In genomic region chr3:95855502-95856089, GRCm38 (mm10) we compare ENCODE assay signal across 7 mouse cellular contexts. TPM values are rescaled to one million over a fixed set of nuclear protein-coding genes. Genes with fewer than 3 reads are reported as not detected.
DNase-seq lines count a peak whose midpoint lies in the region; ATAC-seq and TF ChIP-seq lines count a peak whose summit lies in the region.

Prpf3 (minus strand) TSS chr3:95855885.

- peaks cover 4% of the 10 kb centered on the region for H3K4me1 ChIP-seq in embryonic facial prominence, embryonic 12.5 days
- H3K4me1 ChIP-seq in kidney, adult 2 months (ENCODE audit: control insufficient read depth, insufficient read depth, low read length) = no peaks in the 10 kb centered on the region
- peaks cover 4% of the 10 kb centered on the region; the same call in 1 of the 2 replicates for H3K4me1 ChIP-seq in limb, embryonic 12.5 days (replicated peaks)
- H3K4me1 ChIP-seq in midbrain, embryonic 15.5 days = peaks cover 15% of the 10 kb centered on the region
- H3K4me1 ChIP-seq in spleen, adult 2 months (ENCODE audit: control insufficient read depth, insufficient read depth, insufficient read length) = no peaks in the 10 kb centered on the region; the same call in 1 of the 2 replicates

- 1% methylated on average over 56 of the region's 56 CpGs for WGBS in embryonic facial prominence, embryonic 12.5 days
- WGBS in kidney, adult 2 months = under 1% methylated on average over 56 of the region's 56 CpGs
- under 1% methylated on average over 56 of the region's 56 CpGs for WGBS in limb, embryonic 12.5 days
- WGBS in midbrain, embryonic 15.5 days = under 1% methylated on average over 56 of the region's 56 CpGs
- WGBS in spleen, adult 2 months = under 1% methylated on average over 56 of the region's 56 CpGs

- H3K9me3 ChIP-seq in embryonic facial prominence, embryonic 12.5 days = no peaks in the 10 kb centered on the region
- H3K9me3 ChIP-seq in limb, embryonic 12.5 days = no peaks in the 10 kb centered on the region
- no peaks in the 10 kb centered on the region for H3K9me3 ChIP-seq in midbrain, embryonic 15.5 days

- peak; percentile 95 for DNase-seq in adrenal gland, postnatal 25 days
- peak; percentile 97 for DNase-seq in heart, adult 18-20 months
- peak; percentile 98 for DNase-seq in kidney, adult 2 months
- DNase-seq in spleen, adult 2 months (ENCODE audit: low read depth in 1 of 2, low spot score in 2 of 2) = peak; percentile 77 to 94

- ATAC-seq in embryonic facial prominence, embryonic 12.5 days (ENCODE audit: insufficient number of reproducible peaks, insufficient read depth, low FRiP score, low TSS enrichment) = peak; percentile 95
- peak; percentile 94 for ATAC-seq in limb, embryonic 12.5 days (ENCODE audit: insufficient number of reproducible peaks, insufficient read depth, low FRiP score, low TSS enrichment, low read depth)
- ATAC-seq in midbrain, embryonic 15.5 days (replicated peaks) = peak; percentile 99

- peak within 1 kb of the TSS; percentile 77 for H3K27ac ChIP-seq in embryonic facial prominence, embryonic 12.5 days
- H3K27ac ChIP-seq in kidney, adult 2 months (ENCODE audit: insufficient read depth, low read depth, low read length) = peak within 1 kb of the TSS; percentile 68
- H3K27ac ChIP-seq in limb, embryonic 12.5 days = peak within 1 kb of the TSS; percentile 87
- H3K27ac ChIP-seq in midbrain, embryonic 15.5 days = peak within 1 kb of the TSS; percentile 81
- H3K27ac ChIP-seq in spleen, adult 2 months (ENCODE audit: insufficient read depth, low read length) = peak within 1 kb of the TSS; percentile 68

- H3K9ac ChIP-seq in embryonic facial prominence, embryonic 12.5 days = peak within 1 kb of the TSS; percentile 87
- H3K9ac ChIP-seq in limb, embryonic 12.5 days (replicated peaks) = peak within 1 kb of the TSS; percentile 89
- H3K9ac ChIP-seq in midbrain, embryonic 15.5 days = peak within 1 kb of the TSS; percentile 83

- no peaks in the 10 kb centered on the region for H3K27me3 ChIP-seq in embryonic facial prominence, embryonic 12.5 days
- no peaks in the 10 kb centered on the region for H3K27me3 ChIP-seq in kidney, adult 2 months (replicated peaks; ENCODE audit: control insufficient read depth, insufficient read depth, low read length)
- H3K27me3 ChIP-seq in limb, embryonic 12.5 days = no peaks in the 10 kb centered on the region
- no peaks in the 10 kb centered on the region for H3K27me3 ChIP-seq in midbrain, embryonic 15.5 days (replicated peaks)
- H3K27me3 ChIP-seq in spleen, adult 2 months (ENCODE audit: control insufficient read depth, insufficient read depth, low read length) = no peaks in the 10 kb centered on the region

- H3K4me2 ChIP-seq in embryonic facial prominence, embryonic 12.5 days (replicated peaks) = peak within 1 kb of the TSS; percentile 67
- H3K4me2 ChIP-seq in limb, embryonic 12.5 days = peak within 1 kb of the TSS; percentile 64
- peak within 1 kb of the TSS; percentile 66 for H3K4me2 ChIP-seq in midbrain, embryonic 15.5 days

- H3K4me3 ChIP-seq in embryonic facial prominence, embryonic 12.5 days = peak within 1 kb of the TSS; percentile 89
- H3K4me3 ChIP-seq in kidney, adult 2 months (ENCODE audit: insufficient read depth, low read depth, low read length) = peak within 1 kb of the TSS; percentile 90
- H3K4me3 ChIP-seq in limb, embryonic 12.5 days (replicated peaks) = peak within 1 kb of the TSS; percentile 84
- peak within 1 kb of the TSS; percentile 95 for H3K4me3 ChIP-seq in midbrain, embryonic 15.5 days
- peak within 1 kb of the TSS; percentile 77 for H3K4me3 ChIP-seq in spleen, adult 2 months (ENCODE audit: extremely low read depth, insufficient read depth, insufficient read length)

- TF ChIP-seq CTCF in kidney, adult 2 months (conservative IDR thresholded peaks at IDR 0.05; ENCODE audit: insufficient read depth, insufficient read length, low read depth, low read length) = no peak
- TF ChIP-seq CTCF in spleen, adult 2 months (IDR thresholded peaks at IDR 0.05; ENCODE audit: extremely low read depth, insufficient read depth, insufficient read length, insufficient replicate concordance) = no peak

- H3K36me3 ChIP-seq in embryonic facial prominence, embryonic 12.5 days = peaks cover 27% of the 10 kb centered on the region
- H3K36me3 ChIP-seq in kidney, adult 2 months (ENCODE audit: control insufficient read depth, insufficient read depth, low read length) = peaks cover 2% of the 10 kb centered on the region; the same call in 1 of the 2 replicates
- peaks cover 28% of the 10 kb centered on the region for H3K36me3 ChIP-seq in limb, embryonic 12.5 days
- peaks cover 26% of the 10 kb centered on the region for H3K36me3 ChIP-seq in midbrain, embryonic 15.5 days (replicated peaks)
- peaks cover 20% of the 10 kb centered on the region for H3K36me3 ChIP-seq in spleen, adult 2 months (ENCODE audit: control insufficient read depth, insufficient read depth, low read length)

- peak; percentile 61 for TF ChIP-seq POLR2A in kidney, adult 2 months (IDR thresholded peaks at IDR 0.05; ENCODE audit: low read depth, low read length)
- peak; percentile 54 for TF ChIP-seq POLR2A in spleen, adult 2 months (IDR thresholded peaks at IDR 0.05; ENCODE audit: low read depth, low read length)

RNA-seq across cellular contexts. Expression of gene Prpf3, which starts in this region (rescaled TPM):
- total RNA-seq in adrenal gland, postnatal 25 days (2021) = 32.3 and 32.7 TPM in 2 replicates
- polyA plus RNA-seq in embryonic facial prominence, embryonic 12.5 days (2016; fragmentation: Nextera tagmentation; extraction: Ambion mirVana) = 66.7 and 68.2 TPM in 2 replicates
- total RNA-seq in heart, adult 18-20 months (2021) = 10 to 100 TPM; 20.5 to 22.9 TPM
- polyA plus RNA-seq in kidney, adult 2 months (2012; rRNA removed) = 12.4 and 14.6 TPM in 2 replicates
- polyA plus RNA-seq in limb, embryonic 12.5 days (2016; fragmentation: Nextera tagmentation; extraction: Ambion mirVana) = 74.9 and 75.7 TPM in 2 replicates
- 40.0 and 40.6 TPM in 2 replicates for polyA plus RNA-seq in midbrain, embryonic 15.5 days (2015; fragmentation: Nextera tagmentation; extraction: Ambion mirVana)
- polyA plus RNA-seq in spleen, adult 2 months (2012; rRNA removed) = 8.6 and 12.1 TPM in 2 replicates

Comparison
In these comparisons a context has a peak if more than half of its experiments do, and no peak if none do; other contexts are left out.
1. Peak in every context shown above with its lines: DNase-seq, ATAC-seq, H3K4me3 ChIP-seq and H3K27ac ChIP-seq.